Mouse (Mus musculus) heart, embryonic 16.5 days (tissue): ENCODE measurements around the gene Spata9. TPM values are rescaled to one million over a fixed set of nuclear protein-coding genes. Genes with fewer than 3 reads are reported as not detected.

ENCODE experiments used
- ATAC-seq: fragments of 200-750 bp; cut with Nextera tagmentation; replicated peaks from 2 replicates; pipeline ENCODE4 v1.8.0; 2017; ENCODE audit warnings: moderate number of reproducible peaks; ENCODE audit not compliant: insufficient read depth, low FRiP score; ENCODE audit errors: extremely low read depth
- H3K27ac ChIP-seq: fragments of 300-500 bp; sonication (generic); 2 replicates; pipeline ENCODE4 v1.5.1; 2014; ENCODE audit warnings: mild to moderate bottlenecking, low read length, control low read depth, moderate library complexity
- H3K27me3 ChIP-seq: fragments of 300-500 bp; sonication (generic); 2 replicates; pipeline ENCODE4 v1.6.1; 2014; ENCODE audit warnings: low read length, mixed read lengths; ENCODE audit not compliant: control insufficient read depth, insufficient read depth
- H3K36me3 ChIP-seq: fragments of 300-500 bp; sonication (generic); 2 replicates; pipeline ENCODE4 v1.6.1; 2014; ENCODE audit not compliant: control insufficient read depth, insufficient read depth
- H3K4me1 ChIP-seq: fragments of 300-500 bp; sonication (generic); 2 replicates; pipeline ENCODE4 v1.6.1; 2014; ENCODE audit warnings: low read length, mixed read lengths; ENCODE audit not compliant: control insufficient read depth, insufficient read depth
- H3K4me2 ChIP-seq: fragments of 300-500 bp; sonication (generic); 2 replicates; pipeline ENCODE4 v1.6.1; 2014; ENCODE audit warnings: low read depth, mild to moderate bottlenecking, control low read depth, low read length
- H3K4me3 ChIP-seq: fragments of 300-500 bp; sonication (generic); 2 replicates; pipeline ENCODE4 v1.5.1; 2014; ENCODE audit warnings: mild to moderate bottlenecking, control low read depth, low read length
- H3K9ac ChIP-seq: fragments of 300-500 bp; sonication (generic); 2 replicates; pipeline ENCODE4 v1.6.1; 2014; ENCODE audit warnings: low read length, control low read depth
- H3K9me3 ChIP-seq: fragments of 300-500 bp; sonication (generic); replicated peaks from 2 replicates; pipeline ENCODE4 v1.6.1; 2016; ENCODE audit warnings: low read length; ENCODE audit not compliant: control insufficient read depth
- WGBS: fragments of 180-500 bp; shearing (Covaris S2); extraction: QIAGEN DNeasy Blood & Tissue Kit; methylation state at CpG from one replicate; pipeline ENCODE4 v1.1.7; 2014; 5-methylcytosine and 5-hydroxymethylcytosine counted together
- polyA plus RNA-seq: library from polyadenylated mRNA; unstranded; fragments of >200 nt; fragmentation: Nextera tagmentation; extraction: Ambion mirVana; gene quantifications from 2 replicates; pipeline ENCODE4 v1.2.1, GENCODE M21; 2015

Gene Spata9
- polyA plus RNA-seq, 1 experiment from 2014 or later, result 0.37 TPM

DNA sequence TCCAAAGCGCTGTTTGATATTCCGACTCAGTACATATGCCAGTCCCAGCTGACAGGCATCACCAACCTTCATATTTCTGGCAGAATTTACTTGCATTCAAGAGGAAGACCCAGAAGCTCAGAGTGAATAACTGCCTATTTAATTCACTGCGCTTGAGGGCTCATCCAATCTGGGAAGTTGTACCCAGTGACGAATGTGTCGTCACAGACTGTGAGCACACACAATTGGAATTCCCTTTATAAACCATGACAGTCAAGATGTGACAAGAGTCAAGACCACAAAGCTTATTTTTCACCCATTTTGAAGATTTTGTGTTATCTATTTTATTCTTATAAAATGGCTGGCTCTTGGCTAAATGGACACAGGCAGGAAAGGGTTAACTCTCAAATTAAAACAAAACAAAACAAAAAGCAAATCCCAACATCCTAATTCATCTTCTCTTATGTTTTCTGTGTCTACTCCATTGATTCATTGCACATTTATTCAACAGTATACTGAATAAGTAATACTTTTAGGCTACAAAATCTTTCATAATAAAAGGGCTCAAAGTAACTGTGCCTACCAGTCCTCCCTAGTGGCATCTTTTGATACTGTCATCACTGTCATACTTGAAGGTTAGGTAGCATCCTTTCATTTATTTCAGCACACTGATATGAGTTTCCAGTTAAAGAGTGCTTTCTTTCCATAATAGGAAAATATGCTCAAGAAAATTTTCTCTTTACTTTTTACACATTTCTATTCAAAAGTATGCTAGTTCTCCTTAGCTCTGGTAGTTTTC lies 25.2 kb upstream of the Spata9 start:
- no peak overlapping the region for H3K27ac ChIP-seq
- no peaks in the 10 kb centered on the region for H3K27me3 ChIP-seq
- H3K9ac ChIP-seq, result no peak overlapping the region
- peaks cover 5% of the 10 kb centered on the region; the same call in 1 of the 2 replicates for H3K36me3 ChIP-seq
- H3K4me1 ChIP-seq, result peaks cover 13% of the 10 kb centered on the region
- 86% methylated on average over 5 of the region's 5 CpGs for WGBS
- no peak overlapping the region; the same call in 1 of the 2 replicates for H3K4me3 ChIP-seq
- ATAC-seq, result no peak
- H3K9me3 ChIP-seq, result no peaks in the 10 kb centered on the region
- H3K4me2 ChIP-seq, result peak overlapping the region; percentile 34; the same call in 1 of the 2 replicates

DNA sequence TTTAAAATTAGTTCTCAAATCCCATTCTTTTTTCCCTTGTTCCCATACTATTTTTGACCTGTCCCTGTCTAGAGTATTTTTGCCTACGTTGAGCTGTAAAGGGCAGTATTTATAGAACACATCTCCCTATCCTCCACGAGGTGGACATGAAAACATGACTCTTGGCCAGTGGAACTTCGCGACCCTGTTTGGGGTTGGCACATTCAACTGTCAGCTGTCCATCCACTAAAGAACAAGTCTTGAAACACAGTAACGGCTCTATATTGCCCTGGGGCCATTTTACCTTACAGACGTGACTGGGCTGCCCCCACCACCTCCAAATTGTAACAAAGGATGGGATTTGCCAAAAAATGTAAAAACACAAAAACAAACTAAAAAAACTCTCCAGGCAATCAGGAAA lies 24.2 kb upstream of the Spata9 start:
- Histone ChIP-seq H3K36me3 (peaks cover 5% of the 10 kb centered on the region; the same call in 1 of the 2 replicates), H3K9me3 (no peaks in the 10 kb centered on the region), H3K27ac (peak overlapping the region; percentile 97), H3K4me2 (peak overlapping the region; percentile 65), H3K9ac (peak overlapping the region; percentile 90), H3K27me3 (no peaks in the 10 kb centered on the region), H3K4me3 (peak overlapping the region; percentile 77), H3K4me1 (peaks cover 13% of the 10 kb centered on the region)
- ATAC-seq, result peak; percentile 15; the same call in 1 of the 2 replicates
- 2% methylated on average over 6 of the region's 6 CpGs for WGBS

DNA sequence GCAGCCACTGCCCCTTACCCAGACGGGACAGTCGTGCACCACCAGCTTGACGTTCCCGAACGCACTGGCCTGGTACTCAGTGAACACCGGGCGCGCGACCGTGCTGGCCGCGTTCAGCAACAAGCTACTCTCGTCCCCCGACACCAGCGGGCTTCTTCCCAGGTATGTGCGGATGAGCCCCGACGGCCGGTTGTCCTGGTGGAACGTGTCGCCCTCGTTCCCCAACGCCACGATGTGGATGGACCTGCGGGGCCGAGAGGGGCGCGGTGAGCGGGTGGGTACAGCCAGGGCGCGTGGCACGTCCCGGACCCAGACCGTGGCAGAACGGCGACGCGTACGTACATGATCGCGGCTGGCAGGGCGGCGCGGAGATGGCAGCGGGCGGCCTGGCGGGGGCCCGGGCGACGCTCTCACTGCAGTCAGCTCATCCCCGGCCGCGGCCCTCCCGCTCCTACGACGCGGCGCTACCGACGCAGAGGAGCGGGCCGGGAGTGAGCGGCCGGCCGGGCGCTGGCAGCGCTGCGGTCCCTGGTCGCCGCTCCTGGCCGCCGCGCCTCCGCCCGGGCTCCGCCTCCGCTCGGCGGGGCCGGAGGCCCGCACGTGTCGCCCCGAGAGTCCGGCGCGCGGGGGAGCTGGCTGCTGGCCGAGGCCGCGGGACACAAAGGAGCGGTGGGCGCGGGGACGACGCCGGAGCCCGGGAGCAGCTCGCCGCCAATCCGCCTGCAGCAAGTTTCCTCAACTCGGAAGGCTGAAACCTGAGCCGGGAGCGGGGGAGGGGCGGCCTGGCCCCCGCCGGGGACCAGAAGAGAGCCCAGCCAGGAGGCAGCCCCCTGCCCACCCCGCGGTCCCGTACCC lies 23.5 kb upstream of the Spata9 start, which contains the start of gene Rhobtb3:
Gene Rhobtb3, minus strand, starts transcription at position 737 of the 855 bp plus-strand sequence.
- peak within 1 kb of the TSS; percentile 97 for H3K27ac ChIP-seq
- peaks cover 13% of the 10 kb centered on the region for H3K4me1 ChIP-seq
- H3K27me3 ChIP-seq, result no peaks in the 10 kb centered on the region
- peak within 1 kb of the TSS; percentile 77 for H3K4me3 ChIP-seq
- no peaks in the 10 kb centered on the region for H3K9me3 ChIP-seq
- peak within 1 kb of the TSS; percentile 65 for H3K4me2 ChIP-seq
- H3K9ac ChIP-seq, result peak within 1 kb of the TSS; percentile 90
- peak; percentile 89 for ATAC-seq
- H3K36me3 ChIP-seq, result peaks cover 3% of the 10 kb centered on the region; the same call in 1 of the 2 replicates
- under 1% methylated on average over 97 of the region's 110 CpGs for WGBS

DNA sequence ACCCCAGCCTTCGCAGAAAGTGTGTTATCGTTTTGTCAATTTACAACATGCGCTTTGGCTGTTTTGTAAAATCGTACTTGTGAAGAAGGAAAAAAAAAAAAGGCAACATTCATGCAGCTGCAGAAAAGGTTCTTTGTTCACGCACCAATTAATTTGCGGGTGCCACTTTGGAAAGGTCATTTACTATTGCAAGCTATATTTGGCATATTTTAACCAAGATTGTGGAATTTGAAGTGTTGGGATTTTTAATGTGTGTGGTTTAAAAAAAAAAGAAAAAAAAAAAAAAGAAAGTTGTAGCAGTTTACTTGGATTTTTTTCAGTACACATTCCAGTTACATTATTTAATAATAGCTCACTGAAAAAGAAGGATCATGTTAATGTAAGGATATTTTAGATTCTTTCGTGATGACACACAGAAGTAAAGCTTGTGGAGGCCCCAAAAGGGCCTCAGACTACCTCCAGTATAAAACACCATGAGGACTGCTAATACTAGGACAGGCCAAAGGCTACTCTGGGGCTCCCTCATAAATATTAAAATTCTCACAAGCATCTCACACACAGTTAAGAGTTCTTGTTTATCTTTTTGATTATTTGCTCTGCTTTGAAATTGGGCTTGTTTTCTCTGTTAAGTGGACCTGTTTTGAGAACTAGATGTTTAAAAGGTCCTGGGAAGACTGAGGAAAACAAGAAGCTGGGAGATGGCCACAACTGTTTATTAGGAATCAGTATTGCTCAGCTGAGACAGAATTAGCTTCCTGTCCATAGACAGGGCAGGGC lies 22.7 kb upstream of the Spata9 start:
- Histone ChIP-seq H3K9ac (peak overlapping the region; percentile 90), H3K36me3 (no peaks in the 10 kb centered on the region; the same call in 1 of the 2 replicates), H3K4me2 (peak overlapping the region; percentile 65), H3K27ac (peak overlapping the region; percentile 97), H3K4me3 (peak overlapping the region; percentile 77), H3K27me3 (no peaks in the 10 kb centered on the region), H3K9me3 (no peaks in the 10 kb centered on the region), H3K4me1 (peaks cover 13% of the 10 kb centered on the region)
- WGBS, result 2% methylated on average over 7 of the region's 7 CpGs
- no peak for ATAC-seq

DNA sequence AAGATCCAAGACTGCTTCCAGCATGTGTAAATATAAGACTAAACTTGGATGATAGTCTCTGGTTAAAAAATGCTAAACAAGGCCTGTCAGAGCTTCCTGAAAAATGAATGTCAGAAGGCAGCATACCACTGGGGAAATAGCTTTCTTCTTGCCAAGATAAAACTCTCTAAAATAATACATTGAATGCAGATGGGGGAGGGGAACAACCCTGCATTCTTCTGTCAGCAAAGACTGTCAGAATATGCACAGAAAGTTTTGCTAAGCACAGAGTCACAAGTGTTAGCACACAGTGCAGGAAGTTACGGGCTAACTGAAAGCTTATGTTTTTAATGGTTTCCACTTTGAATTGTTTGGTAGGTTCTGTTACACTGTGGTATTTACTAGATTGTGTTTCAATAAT lies 16.7 kb upstream of the Spata9 start:
- Histone ChIP-seq H3K27ac (no peak overlapping the region), H3K27me3 (no peaks in the 10 kb centered on the region), H3K4me3 (no peak overlapping the region), H3K9me3 (no peaks in the 10 kb centered on the region; the same call in 1 of the 2 replicates), H3K4me2 (no peak overlapping the region), H3K9ac (no peak overlapping the region), H3K4me1 (peaks cover 3% of the 10 kb centered on the region), H3K36me3 (no peaks in the 10 kb centered on the region)
- 26% methylated on average over 1 of the region's 1 CpGs for WGBS
- no peak; the same call in 1 of the 2 replicates for ATAC-seq

DNA sequence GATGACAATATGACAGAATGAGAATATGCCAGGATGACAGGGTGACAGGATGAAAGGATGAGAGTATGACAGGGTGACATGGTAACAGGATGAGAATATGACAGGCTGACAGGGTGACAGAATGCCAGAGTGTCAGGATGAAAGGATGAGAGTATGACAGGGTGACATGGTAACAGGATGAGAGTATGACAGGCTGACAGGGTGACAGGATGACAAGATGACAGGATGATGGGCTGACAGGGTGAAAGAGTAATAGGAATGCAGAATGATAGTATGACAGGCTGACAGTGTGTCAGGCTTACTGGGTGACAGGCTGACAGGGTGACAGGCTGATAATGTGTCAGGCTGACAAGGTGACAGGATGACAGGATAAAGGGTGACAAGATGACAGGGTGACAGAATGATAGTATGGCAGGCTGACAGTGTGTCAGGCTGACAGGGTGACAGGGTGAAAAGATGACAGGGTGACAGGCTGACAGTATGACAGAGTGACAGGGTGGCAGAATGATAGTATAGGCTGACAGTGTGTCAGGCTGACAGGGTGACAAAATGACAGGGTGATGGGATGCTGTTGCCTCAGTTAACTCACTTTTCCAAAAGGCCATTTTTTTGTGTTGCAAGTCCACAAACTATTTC lies 11.5 kb upstream of the Spata9 start:
- Histone ChIP-seq H3K4me2 (no peak overlapping the region), H3K27ac (no peak overlapping the region), H3K27me3 (no peaks in the 10 kb centered on the region), H3K9ac (no peak overlapping the region), H3K4me1 (no peaks in the 10 kb centered on the region; the same call in 1 of the 2 replicates), H3K4me3 (no peak overlapping the region), H3K36me3 (no peaks in the 10 kb centered on the region), H3K9me3 (no peaks in the 10 kb centered on the region; the same call in 1 of the 2 replicates)
- ATAC-seq, result no peak

DNA sequence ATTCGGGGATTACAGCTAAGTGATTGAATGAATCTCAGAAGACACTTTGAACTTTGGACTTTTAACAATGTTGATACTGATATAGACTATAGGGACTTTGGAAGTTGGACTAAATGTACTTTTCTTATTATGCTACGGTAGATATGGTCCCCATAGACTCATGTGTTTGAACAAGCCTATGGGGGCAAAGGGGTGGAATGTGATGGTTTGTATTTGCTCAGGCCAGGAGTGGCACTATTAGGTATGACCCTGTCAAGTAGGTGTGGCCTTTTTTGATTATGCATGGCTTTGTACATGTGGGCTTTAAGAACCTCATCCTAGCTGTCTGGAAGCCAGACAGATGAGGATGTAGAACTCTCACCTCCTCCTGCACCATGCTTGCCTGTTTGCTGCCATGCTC lies 7.5 kb downstream of the Spata9 start:
- H3K4me1 ChIP-seq, result no peaks in the 10 kb centered on the region
- H3K4me2 ChIP-seq, result no peak overlapping the region
- H3K9me3 ChIP-seq, result no peaks in the 10 kb centered on the region
- H3K27ac ChIP-seq, result no peak overlapping the region
- no peaks in the 10 kb centered on the region for H3K36me3 ChIP-seq
- H3K4me3 ChIP-seq, result no peak overlapping the region
- H3K27me3 ChIP-seq, result no peaks in the 10 kb centered on the region
- WGBS, result 71% methylated on average over 2 of the region's 2 CpGs
- no peak for ATAC-seq
- H3K9ac ChIP-seq, result no peak overlapping the region

DNA sequence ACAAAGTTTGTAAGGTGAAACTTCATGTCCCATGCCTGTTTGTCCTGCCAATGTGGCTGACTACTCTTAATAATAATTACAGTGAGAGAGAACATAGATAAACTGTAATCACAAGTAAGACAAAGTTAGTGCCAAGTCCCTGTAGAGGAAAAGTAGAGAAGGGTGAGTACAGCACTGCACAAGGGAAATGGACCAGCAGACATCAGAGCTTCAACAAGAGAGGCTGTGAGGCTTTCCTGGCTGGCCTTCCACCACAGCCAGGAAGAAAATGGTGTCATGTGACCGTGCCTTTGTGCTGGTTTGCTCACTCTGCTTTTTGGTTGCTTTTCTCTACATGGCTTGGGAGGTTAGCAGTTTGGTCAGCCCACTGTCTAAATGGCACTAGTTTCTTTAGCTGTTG lies 8.7 kb downstream of the Spata9 start:
- no peak for ATAC-seq
- Histone ChIP-seq H3K9ac (no peak overlapping the region), H3K9me3 (no peaks in the 10 kb centered on the region), H3K27ac (no peak overlapping the region), H3K4me1 (no peaks in the 10 kb centered on the region), H3K4me2 (no peak overlapping the region), H3K27me3 (no peaks in the 10 kb centered on the region), H3K4me3 (no peak overlapping the region), H3K36me3 (no peaks in the 10 kb centered on the region)
- 57% methylated on average over 1 of the region's 1 CpGs for WGBS
